Mouse (Mus musculus): ENCODE data around the gene Tmem231. TPM values are rescaled to one million over a fixed set of nuclear protein-coding genes. Genes with fewer than 3 reads are reported as not detected.

Gene Tmem231
- polyA plus RNA-seq, 1 experiment, result 0.33 TPM

- H3K36me3 ChIP-seq (ENCODE audit: control insufficient read depth), result no peaks in the 10 kb centered on the region
- TF ChIP-seq GATA1 (IDR thresholded peaks at IDR 0.05; ENCODE audit: low read length), result no peak
- TF ChIP-seq TAL1 (IDR thresholded peaks at IDR 0.05; ENCODE audit: low read length), result no peak
- no peaks in the 10 kb centered on the region for H3K27me3 ChIP-seq (ENCODE audit: control insufficient read depth)
- no peak overlapping the region for H3K4me3 ChIP-seq (replicated peaks)
- H3K4me1 ChIP-seq (ENCODE audit: control insufficient read depth), result peaks cover 16% of the 10 kb centered on the region
- peaks cover 3% of the 10 kb centered on the region; the same call in 1 of the 2 replicates for H3K9me3 ChIP-seq (ENCODE audit: control insufficient read depth, low read length)
Observed at GRCm38 (mm10) chr8:111881591-111881990, 52.1 kb downstream of the Tmem231 start.

GRCm38 (mm10) chr8:111877711-111878110, 56.0 kb downstream of the Tmem231 start:
- no peak overlapping the region for H3K4me3 ChIP-seq (replicated peaks)
- TF ChIP-seq GATA1 (IDR thresholded peaks at IDR 0.05; ENCODE audit: low read length), result no peak

DNA sequence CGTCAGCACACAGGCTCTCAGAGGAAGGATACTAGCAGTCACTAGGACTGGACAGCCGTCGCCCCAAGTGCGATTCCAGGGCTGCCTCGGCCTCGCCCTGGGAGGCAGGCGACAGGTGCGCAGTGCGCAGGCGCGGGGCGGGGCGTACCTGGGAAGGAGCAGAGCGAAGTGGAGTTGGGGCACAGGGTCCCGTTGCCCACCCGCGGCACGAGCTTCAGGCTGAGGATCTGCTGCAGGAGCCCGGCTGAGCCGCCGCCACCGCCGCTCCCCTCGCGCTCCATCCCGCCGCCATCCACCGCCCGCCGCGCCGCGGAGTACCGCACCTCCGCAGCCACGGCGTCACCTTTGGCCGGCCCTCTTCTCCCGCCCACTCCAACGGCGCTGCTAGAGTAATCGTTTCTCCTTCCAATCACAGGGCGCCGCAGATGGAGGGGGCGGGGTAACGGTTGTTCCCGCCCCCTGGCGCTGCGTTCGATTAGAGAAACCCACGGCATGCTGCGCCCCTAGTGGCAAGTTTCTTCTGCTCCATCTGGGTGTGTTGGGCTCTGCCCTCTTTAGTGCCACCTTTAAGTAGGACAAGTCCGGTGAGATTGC, 57.2 kb downstream of the Tmem231 start, which contains the start of gene Tmem170:
Gene Tmem170, minus strand, starts transcription at position 396 of the 594 bp plus-strand sequence.
- H3K27me3 ChIP-seq (ENCODE audit: control insufficient read depth), result no peaks in the 10 kb centered on the region
- TF ChIP-seq GATA1 (IDR thresholded peaks at IDR 0.05; ENCODE audit: low read length), result no peak
- TF ChIP-seq TAL1 (IDR thresholded peaks at IDR 0.05; ENCODE audit: low read length), result no peak
- peaks cover 3% of the 10 kb centered on the region; the same call in 1 of the 2 replicates for H3K9me3 ChIP-seq (ENCODE audit: control insufficient read depth, low read length)
- peaks cover 8% of the 10 kb centered on the region for H3K36me3 ChIP-seq (ENCODE audit: control insufficient read depth)
- peak within 1 kb of the TSS; percentile 85 for H3K4me3 ChIP-seq (replicated peaks)
- H3K4me1 ChIP-seq (ENCODE audit: control insufficient read depth), result peaks cover 23% of the 10 kb centered on the region

More at GRCm38 (mm10) chr8:111877711-111878110, 56.0 kb downstream of the Tmem231 start:
- Histone ChIP-seq H3K9me3 (ENCODE audit: control insufficient read depth, low read length) (peaks cover 3% of the 10 kb centered on the region; the same call in 1 of the 2 replicates), H3K4me1 (ENCODE audit: control insufficient read depth) (peaks cover 23% of the 10 kb centered on the region), H3K27me3 (ENCODE audit: control insufficient read depth) (no peaks in the 10 kb centered on the region), H3K36me3 (ENCODE audit: control insufficient read depth) (peaks cover 4% of the 10 kb centered on the region)

DNA sequence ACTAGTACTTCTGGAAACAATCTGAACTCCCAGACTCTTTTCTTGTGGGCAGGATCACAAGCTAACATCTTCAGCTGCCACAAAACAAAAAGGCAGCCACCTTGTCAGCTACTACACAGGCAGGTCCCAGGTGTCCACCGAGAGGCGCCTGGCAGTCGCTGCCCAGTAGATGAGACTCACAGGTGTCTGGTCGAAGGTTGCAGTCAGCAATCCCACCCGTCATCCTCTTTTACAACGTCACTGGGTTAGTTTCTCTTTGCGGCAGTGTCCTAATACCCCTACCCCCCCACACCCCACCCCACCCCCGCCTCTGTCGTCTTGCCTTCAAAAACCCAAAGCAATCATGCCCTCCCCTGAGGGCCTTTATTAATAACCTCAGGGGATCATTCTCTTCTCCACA, 57.9 kb downstream of the Tmem231 start:
- Histone ChIP-seq H3K27me3 (ENCODE audit: control insufficient read depth) (no peaks in the 10 kb centered on the region), H3K36me3 (ENCODE audit: control insufficient read depth) (peaks cover 8% of the 10 kb centered on the region), H3K4me3 (replicated peaks) (peak overlapping the region; percentile 85), H3K9me3 (ENCODE audit: control insufficient read depth, low read length) (peaks cover 3% of the 10 kb centered on the region; the same call in 1 of the 2 replicates), H3K4me1 (ENCODE audit: control insufficient read depth) (peaks cover 23% of the 10 kb centered on the region)
- no peak for TF ChIP-seq GATA1 (IDR thresholded peaks at IDR 0.05; ENCODE audit: low read length)
- TF ChIP-seq TAL1 (IDR thresholded peaks at IDR 0.05; ENCODE audit: low read length), result no peak

- TF ChIP-seq TAL1 (IDR thresholded peaks at IDR 0.05; ENCODE audit: low read length), result no peak
- no peak for TF ChIP-seq GATA1 (IDR thresholded peaks at IDR 0.05; ENCODE audit: low read length)
- Histone ChIP-seq H3K9me3 (ENCODE audit: control insufficient read depth, low read length) (no peaks in the 10 kb centered on the region), H3K27me3 (ENCODE audit: control insufficient read depth) (no peaks in the 10 kb centered on the region), H3K36me3 (ENCODE audit: control insufficient read depth) (peaks cover 13% of the 10 kb centered on the region), H3K4me1 (ENCODE audit: control insufficient read depth) (peaks cover 13% of the 10 kb centered on the region), H3K4me3 (replicated peaks) (no peak overlapping the region)
Observed at GRCm38 (mm10) chr8:111871278-111871677, 62.4 kb downstream of the Tmem231 start.

DNA sequence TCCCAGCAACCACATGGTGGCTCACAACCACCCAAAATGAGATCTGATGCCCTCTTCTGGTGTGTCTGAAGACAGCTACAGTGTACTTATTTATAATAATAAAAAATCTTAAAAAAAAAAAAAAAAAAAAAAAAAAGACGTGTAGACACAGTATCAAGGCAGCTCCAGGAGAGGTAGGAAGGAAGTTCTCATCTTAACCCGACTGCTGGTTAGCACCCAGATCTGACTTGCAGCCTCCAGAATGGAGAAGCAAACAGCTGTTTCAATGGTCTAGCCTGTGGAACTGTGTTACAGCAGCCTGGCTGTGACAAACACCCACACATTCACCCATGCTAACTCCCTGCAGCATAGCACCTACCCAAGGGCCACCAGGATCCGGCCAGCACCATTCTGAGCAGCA, 63.3 kb downstream of the Tmem231 start:
- no peak overlapping the region for H3K4me3 ChIP-seq (replicated peaks)
- H3K9me3 ChIP-seq (ENCODE audit: control insufficient read depth, low read length), result no peaks in the 10 kb centered on the region
- peaks cover 19% of the 10 kb centered on the region for H3K36me3 ChIP-seq (ENCODE audit: control insufficient read depth)
- no peaks in the 10 kb centered on the region for H3K27me3 ChIP-seq (ENCODE audit: control insufficient read depth)
- TF ChIP-seq TAL1 (IDR thresholded peaks at IDR 0.05; ENCODE audit: low read length), result no peak
- no peak for TF ChIP-seq GATA1 (IDR thresholded peaks at IDR 0.05; ENCODE audit: low read length)
- peaks cover 4% of the 10 kb centered on the region for H3K4me1 ChIP-seq (ENCODE audit: control insufficient read depth)

DNA sequence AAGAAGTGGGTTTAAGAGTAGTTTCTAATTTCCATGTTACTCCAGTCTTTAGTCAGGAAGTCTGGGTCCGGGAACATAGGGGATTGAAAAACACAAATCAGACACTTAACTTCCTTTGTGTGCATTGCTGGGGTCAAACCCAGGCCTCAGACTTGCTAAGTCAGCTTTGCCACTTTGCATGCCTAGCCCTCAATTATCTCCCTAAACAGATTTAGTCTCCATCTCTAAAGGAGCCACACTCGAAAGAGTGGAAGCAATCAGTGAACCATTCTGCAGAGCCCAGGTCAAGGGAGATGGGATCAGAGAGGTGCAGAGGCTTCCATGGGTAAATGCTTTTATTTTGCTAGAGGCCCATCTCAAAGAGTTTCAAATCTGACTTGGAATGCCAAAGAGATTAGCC, 65.0 kb downstream of the Tmem231 start:
- no peak overlapping the region for H3K4me3 ChIP-seq (replicated peaks)
- H3K27me3 ChIP-seq (ENCODE audit: control insufficient read depth), result no peaks in the 10 kb centered on the region
- peaks cover 19% of the 10 kb centered on the region for H3K36me3 ChIP-seq (ENCODE audit: control insufficient read depth)
- TF ChIP-seq TAL1 (IDR thresholded peaks at IDR 0.05; ENCODE audit: low read length) (no peak), GATA1 (IDR thresholded peaks at IDR 0.05; ENCODE audit: low read length) (no peak)
- H3K4me1 ChIP-seq (ENCODE audit: control insufficient read depth), result no peaks in the 10 kb centered on the region; the same call in 1 of the 2 replicates
- H3K9me3 ChIP-seq (ENCODE audit: control insufficient read depth, low read length), result no peaks in the 10 kb centered on the region

DNA sequence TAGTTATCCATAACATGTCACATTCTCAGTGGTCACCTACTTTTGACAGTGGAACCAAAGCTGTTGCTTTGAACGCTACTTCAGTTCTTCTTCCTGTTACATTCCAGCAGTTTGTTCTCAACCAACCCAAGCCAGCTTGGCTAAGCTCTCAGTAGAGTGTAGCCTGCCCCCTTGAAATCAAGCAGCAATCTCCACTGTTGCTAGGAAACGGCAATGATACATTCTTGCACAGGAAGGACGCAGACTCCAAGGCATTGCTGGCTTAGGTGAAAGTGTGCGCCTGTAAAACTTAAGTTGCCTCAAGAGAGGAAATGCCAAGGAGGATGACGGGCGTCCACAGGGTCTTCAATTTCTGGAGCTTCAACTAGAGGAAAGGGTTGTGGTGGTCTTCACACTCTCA, 67.8 kb downstream of the Tmem231 start:
- peaks cover 14% of the 10 kb centered on the region for H3K36me3 ChIP-seq (ENCODE audit: control insufficient read depth)
- no peaks in the 10 kb centered on the region for H3K27me3 ChIP-seq (ENCODE audit: control insufficient read depth)
- no peak for TF ChIP-seq GATA1 (IDR thresholded peaks at IDR 0.05; ENCODE audit: low read length)
- TF ChIP-seq TAL1 (IDR thresholded peaks at IDR 0.05; ENCODE audit: low read length), result no peak
- H3K4me1 ChIP-seq (ENCODE audit: control insufficient read depth), result no peaks in the 10 kb centered on the region; the same call in 1 of the 2 replicates
- no peaks in the 10 kb centered on the region for H3K9me3 ChIP-seq (ENCODE audit: control insufficient read depth, low read length)
- H3K4me3 ChIP-seq (replicated peaks), result no peak overlapping the region

GRCm38 (mm10) chr8:111865130-111865852, 68.4 kb downstream of the Tmem231 start:
- H3K4me1 ChIP-seq (ENCODE audit: control insufficient read depth), result no peaks in the 10 kb centered on the region; the same call in 1 of the 2 replicates
- H3K27me3 ChIP-seq (ENCODE audit: control insufficient read depth), result no peaks in the 10 kb centered on the region
- H3K36me3 ChIP-seq (ENCODE audit: control insufficient read depth), result peaks cover 14% of the 10 kb centered on the region
- H3K4me3 ChIP-seq (replicated peaks), result no peak overlapping the region
- no peaks in the 10 kb centered on the region for H3K9me3 ChIP-seq (ENCODE audit: control insufficient read depth, low read length)
- TF ChIP-seq TAL1 (IDR thresholded peaks at IDR 0.05; ENCODE audit: low read length), result no peak
- no peak for TF ChIP-seq GATA1 (IDR thresholded peaks at IDR 0.05; ENCODE audit: low read length)

Measured in erythroblast, embryonic 14.5 days (primary cell).